Mouse (Mus musculus) adrenal gland, postnatal 10 days (tissue): Measurements from ENCODE around the gene Manf. TPM values are rescaled to one million over a fixed set of nuclear protein-coding genes. Genes with fewer than 3 reads are reported as not detected.

Experiments used
- DNase-seq: peaks from one replicate; pipeline ENCODE4 v3.0.0; 2021; ENCODE audit warnings: mixed read lengths
- long read RNA-seq, 2 experiments: library from polyadenylated mRNA; stranded (forward); transcript quantifications; one replicate each; pipeline ENCODE4 v2.0.0; 2021
- total RNA-seq, 2 experiments: library from RNA; stranded (reverse); gene quantifications; 2 replicates each; pipeline ENCODE4 v1.2.3; 2021

Manf gene
- total RNA-seq = 100 to 1,000 TPM; 178 to 231 TPM
- long read RNA-seq, experiment 1, transcript Manf-202 (4 exons, 2,247 nt) = major isoform, 103 of 140 reads
- long read RNA-seq, experiment 1, partial matches to known transcripts = 0 of 140 reads
- long read RNA-seq, experiment 1, other reads (novel, unspliced or antisense) = 34 of 140 reads
- long read RNA-seq, experiment 2, transcript Manf-202 (4 exons, 2,247 nt) = major isoform, 64 of 73 reads
- long read RNA-seq, experiment 2, partial matches to known transcripts = 0 of 73 reads
- long read RNA-seq, experiment 2, other reads (novel, unspliced or antisense) = 9 of 73 reads

DNA sequence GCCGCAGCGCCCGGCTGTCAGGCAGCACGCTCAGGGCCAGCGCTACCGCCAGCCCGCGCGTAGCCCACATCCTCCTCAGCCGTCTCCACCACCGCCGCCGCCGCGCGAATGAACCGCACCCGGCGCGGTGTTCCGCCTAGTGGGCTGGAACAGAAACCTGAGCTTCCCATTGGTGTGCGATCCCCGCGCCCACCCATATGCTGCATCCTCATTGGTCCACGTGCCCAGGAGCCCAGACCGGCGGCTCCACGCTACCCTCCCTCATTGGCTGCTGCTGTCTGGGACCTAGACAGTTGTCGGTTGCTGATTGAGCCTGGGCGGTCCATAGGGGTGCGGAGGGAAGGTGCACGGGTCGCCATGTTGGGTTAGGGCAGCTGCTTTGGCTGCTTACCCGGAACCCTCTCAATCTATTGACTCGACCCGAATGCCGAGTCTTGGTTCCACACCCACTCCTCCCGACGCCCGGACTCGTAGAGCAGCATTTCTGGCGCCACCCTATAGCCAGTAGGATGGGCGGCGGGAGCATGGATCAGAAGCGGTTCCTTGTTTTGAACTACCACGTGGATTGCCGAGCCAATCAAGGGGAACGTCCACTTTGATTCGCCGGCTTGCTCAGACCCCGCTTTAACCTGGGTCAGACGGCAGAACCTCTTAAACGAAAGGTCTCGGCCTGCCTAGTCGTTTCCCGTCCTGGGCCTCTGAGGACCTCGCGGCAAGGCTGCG lies at the start of gene Manf:
Gene Manf (minus strand): TSS at position 151 of the 723 bp plus-strand sequence.
- DNase-seq = peak; percentile 97

GRCm38 (mm10) chr9:106934998-106935397 lies 43.2 kb upstream of the Manf start:
- DNase-seq = no peak

DNA sequence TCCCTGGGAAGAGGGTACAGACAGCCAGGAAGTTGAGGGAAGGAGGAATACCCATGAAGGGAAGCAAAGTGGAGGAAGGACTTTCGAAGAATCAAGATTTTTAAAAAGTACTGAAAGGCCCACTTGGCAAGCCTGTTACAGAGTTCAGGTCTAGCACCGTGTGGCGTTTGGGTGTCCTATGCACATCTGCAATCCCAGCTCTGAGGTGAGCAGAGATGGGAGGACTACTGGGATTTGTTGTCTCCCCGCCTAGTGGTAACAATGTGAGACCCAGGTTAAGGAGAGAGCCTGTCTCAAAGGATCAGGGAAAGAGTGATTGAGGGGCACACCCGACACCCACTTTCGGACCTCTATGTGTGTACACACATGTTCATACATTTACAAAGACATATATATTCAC lies 23.1 kb upstream of the Manf start:
- DNase-seq = no peak

- no peak for DNase-seq
Observed at GRCm38 (mm10) chr9:106913759-106914158, 22.0 kb upstream of the Manf start.

DNA sequence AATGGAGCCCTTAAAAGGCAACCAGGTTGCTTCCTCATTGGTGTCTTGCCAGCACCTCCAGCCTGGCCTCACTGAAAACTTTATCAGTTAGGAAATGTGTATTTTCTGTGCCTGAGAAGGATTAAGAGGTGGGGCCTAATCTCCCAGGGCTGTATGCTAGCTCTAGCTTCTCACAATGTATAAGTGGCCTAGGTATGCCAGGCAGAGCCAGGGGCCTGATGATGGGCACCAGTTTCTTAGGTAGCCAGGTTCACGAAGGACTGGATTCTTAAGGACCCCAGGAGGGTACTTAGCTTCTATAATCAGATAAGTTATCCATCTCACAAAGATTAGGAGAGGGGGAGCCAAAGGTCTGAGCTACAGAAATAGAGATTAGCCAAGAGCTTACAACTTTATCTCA lies 19.8 kb upstream of the Manf start:
- DNase-seq = no peak

DNA sequence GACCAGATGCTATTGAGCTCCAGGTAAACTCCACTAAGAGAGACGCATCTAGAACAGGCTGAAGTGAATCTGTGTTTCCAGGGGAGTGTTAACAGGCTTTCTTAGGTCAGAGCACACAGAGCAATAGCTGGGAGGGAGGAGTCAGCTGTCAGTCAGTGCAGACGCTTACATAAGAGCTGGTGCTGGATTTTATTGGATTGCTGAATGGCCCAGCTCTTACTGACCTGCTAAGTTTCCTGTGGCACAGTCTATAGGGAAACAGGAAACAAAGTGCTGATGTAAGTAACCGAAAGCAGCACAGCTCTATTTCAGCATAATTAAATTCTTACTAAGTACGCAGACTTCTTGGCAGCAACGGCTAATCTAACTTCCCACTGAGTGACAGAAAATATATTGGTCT lies 16.9 kb upstream of the Manf start:
- no peak for DNase-seq

DNA sequence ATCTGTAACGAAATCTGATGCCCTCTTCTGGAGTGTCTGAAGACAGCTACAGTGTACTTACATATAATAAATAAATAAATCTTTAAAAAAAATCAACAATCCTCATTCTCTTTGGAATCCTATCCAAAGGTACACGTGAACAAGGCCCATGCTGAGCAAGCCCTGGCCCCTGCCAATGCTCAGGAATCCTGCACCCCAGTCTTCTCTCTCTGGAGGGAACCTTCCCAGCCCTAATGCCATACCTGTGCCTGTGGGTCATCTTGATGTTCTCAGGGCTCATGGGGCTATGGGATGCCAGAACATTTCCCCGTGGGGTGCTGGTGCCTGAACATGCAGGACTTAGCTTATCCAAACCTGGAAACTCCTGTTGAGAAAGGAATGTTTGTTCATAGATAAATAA lies 16.4 kb upstream of the Manf start:
- DNase-seq = no peak

DNA sequence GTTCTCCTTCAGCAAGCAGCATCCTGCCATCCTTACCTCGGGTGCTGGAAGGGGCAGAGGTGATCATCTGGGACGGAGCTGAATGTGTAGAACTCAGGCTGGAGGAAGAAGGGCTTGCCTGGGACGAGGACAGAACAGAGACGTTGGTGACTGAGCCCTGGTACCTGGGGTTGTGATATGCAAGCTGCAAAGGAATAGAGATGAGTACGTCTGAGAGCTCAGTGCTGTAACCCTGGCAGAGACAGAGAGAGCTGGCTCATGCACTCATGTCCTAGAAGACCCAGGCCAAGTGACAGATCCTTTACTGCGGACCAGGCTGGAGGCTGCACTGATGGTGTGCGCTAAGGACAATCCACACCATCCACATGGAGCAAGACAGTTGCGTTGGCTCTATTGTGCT lies 14.8 kb upstream of the Manf start:
- no peak for DNase-seq

GRCm38 (mm10) chr9:106903791-106904134 lies 12.0 kb upstream of the Manf start:
- DNase-seq = peak; percentile 61

DNA sequence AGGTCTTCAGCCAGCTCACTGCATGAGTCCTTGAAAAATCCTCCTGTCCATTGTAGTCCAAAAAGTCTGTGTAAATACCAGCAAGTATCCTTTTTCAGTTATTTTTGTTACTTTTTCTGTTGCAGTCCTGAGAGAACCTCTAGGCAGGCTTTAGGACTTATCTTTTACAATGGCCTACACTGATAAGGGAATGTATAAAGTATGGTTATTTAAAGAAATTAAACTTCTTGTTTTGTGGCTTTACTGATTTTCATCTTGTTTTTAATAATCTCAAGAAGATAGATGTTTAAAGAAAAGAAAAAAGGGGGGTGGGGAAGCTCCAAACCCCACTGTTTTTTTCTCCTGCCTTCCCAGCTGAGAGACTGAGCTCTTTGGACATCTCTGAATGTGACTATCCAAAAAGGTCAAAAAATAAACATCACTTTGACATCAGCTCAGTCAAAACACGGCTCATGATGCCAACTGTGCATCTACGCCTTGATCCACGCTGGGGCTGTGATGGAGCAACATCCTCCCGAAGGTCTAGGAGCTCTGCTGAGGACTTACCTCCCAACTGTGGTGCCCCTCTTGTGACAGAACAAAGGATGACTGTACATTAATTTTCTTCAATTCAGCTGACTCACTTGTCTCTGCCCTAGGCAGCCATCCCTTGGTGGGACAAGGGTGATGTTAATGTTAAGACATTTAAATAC lies 11.5 kb upstream of the Manf start:
- no peak for DNase-seq

DNA sequence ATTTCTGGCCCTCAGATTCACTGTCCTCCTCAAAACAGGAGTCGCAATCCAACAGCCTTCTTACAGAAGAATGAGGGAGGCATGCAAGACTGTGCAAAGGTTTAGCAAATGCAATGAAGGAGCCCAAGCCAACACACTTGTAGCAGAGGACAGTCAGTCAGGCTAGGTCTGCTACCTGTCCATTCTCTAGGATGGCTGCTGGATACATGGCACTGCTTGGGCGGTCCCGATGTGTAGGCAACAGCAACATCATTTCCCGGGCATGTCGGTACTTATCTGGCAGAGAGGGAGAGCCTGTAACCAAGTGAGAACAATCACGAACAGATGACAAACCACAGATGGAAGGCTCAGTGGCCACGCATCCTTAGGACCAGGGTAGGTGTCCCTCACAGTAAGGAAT lies 9.8 kb upstream of the Manf start:
- no peak for DNase-seq

DNA sequence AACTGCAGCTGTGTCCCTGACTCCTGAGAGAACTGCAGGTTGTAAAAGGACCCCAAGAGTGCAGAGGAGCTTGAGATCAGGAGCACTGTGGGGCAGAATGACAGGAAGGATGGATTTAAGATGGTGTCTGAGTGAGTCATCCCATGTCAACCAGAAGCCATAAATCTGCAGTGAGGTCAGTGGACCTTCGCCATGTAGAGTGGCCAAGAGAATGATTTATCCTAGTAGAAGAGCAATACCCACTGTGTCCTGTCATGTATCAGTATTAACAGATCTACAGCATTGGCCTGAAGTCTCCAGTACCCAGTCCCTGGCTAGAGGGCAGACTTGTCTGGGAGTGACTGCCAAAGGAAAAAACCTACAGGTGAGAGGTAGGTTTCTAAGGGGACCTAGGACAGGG lies 7.1 kb upstream of the Manf start:
- DNase-seq = no peak

DNA sequence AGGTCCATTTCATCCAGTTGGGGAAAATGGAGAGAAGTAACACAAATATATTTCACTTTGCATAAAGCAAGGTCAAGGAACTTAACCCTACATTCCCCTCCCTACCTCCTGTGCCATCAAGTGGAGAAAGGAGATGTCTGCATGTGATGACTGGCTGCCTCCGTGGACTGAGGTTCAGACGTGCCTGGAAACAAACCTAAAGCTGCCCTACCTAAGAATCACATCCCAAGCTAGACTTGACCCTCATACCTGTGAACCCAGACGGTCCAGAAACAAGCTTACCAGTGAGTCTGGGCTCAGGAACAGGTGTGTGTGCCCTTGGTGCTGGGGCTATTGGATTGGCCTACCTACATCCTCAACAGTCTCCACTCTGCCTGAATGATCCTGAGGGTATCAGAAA lies 1.5 kb upstream of the Manf start:
- DNase-seq = no peak

- no peak for DNase-seq
Observed at GRCm38 (mm10) chr9:106892552-106892875, 735 bp upstream of the Manf start.

- no peak for DNase-seq
Observed at GRCm38 (mm10) chr9:106891341-106891741, 438 bp downstream of the Manf start.

DNA sequence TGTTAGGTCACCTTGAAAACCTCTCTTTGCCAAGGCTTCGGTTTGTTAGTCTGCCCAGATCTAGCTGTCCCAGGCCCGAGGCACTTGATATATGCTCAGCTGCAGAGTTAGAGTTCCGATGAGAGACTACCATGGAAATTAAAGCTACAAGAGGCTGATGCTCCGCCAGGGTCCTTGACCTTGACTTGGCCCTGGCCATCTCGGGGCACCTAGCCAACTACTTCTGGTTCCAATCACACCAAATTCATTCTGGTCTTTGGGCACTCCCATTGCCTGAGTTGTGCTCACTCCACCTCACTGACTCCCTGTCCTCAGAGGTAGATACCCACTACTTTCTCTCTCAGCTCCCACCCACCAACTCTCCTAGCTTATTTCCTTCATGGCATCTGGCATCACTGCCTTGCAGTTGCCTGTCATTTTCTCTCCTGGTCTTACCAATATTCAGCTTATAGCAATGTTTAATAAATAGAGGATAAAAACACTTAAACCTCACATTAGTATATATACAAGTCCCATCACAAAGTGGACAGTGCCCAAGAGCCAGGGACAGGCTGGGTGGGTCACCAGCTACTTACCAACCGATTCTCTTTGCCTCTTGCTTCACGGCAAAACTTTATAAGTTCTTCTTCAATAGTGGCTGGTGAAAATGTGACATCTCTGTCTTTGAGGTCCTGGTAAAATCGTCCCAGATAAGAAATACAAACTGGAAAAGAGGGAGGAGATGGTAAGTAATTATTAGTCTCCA lies 1.1 kb downstream of the Manf start:
- peak; percentile 80 for DNase-seq

DNA sequence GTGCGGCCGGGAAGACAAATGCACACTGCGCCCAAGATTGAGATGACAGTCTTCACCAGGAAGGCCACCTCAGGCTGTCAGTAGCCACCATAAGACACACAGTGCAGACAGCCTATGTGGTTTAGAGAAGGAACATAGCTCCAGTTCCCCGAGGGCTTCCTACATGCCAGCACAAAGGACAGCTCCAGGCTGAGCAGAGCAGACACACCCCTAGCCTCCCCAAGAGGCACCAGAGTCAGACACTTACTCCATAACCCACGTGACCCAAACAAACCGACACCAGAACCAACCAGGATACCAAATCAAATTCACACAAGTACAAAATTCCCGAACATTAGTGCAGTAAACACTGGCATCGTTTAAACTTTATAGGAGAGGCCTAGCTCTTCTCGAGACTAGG lies 2.5 kb downstream of the Manf start:
- DNase-seq = no peak

- DNase-seq = no peak
Observed at GRCm38 (mm10) chr9:106888346-106888745, 3.4 kb downstream of the Manf start.

GRCm38 (mm10) chr9:106886828-106887702 lies 4.7 kb downstream of the Manf start, which contains the start of gene Rbm15b:
TSS of gene Rbm15b (minus strand) at chr9:106887428.
- peak; percentile 99 for DNase-seq

DNA sequence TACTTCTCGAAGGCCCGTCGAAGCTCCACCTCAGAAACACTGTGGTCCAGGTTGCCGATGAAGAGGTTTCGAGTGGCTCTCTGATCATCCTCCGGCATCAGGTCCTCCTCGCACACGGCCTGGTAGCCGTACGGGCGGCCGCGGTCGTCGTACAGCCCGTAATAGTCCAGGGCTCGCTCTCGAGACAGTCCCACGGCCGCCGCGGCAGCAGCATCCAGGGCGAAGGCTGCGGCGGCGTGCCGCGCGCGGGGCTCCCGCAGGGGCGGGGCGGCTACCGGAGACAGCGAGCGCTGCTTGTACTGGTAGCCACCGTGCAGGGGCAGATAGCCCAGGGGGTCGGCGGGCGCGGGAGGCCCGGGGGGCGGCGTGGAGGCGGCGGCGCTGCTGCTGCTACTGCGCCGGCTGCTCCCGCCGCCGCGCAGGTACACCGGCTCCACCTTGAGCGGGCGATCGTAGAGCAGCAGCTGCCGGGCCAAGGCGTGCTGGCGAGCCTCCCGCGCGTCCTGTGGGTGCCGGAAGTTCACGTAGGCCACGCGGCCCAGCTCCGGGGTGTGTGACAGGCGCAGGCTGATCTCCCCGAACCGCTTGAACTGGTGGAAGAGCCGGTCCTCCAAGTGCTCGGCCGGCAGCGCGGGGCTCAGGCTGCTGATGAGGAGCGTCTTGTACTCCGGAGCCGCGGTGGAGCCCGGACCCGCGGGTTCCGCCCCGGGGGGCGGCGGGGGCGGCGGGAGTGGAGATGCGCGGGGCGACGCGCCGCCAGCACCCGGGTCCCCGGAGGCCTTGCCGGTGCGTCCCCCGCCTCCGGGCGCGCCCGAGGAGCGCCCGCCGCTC lies 5.7 kb downstream of the Manf start:
- peak; percentile 59 for DNase-seq
